Mouse (Mus musculus) layer of hippocampus, adult 11-12 months (tissue): Measurements from ENCODE around the gene Smarcd2.

ENCODE experiments used
- DNase-seq: peaks from one replicate; pipeline ENCODE4 v3.0.0; 2022; ENCODE audit warnings: low spot score

Smarcd2 gene

DNA sequence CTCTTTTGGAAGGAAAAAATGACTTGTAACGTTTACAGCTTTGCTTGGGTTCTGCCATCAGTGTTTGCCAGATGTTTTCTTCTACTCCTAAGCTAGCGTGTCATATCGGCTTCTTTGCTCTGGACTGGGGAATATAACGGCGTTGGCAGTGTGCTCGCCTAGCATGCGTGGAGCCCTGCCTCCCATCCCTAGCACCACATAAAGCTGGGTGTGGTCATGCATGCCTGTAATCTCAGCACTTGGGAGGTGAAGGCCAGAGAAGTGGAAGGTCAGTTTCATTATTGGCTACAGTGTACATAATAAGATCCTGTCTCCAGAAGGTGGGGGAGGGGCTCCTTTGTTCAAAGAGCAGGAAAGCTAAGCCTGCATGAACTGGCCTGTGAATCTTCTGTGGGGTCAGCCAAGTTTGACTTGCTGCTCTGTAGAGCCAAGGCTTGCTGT, 2.2 kb upstream of the Smarcd2 start:
- DNase-seq, result no peak

- DNase-seq, result no peak
Measured at GRCm38 (mm10) chr11:106274374-106274773, 1.6 kb upstream of the Smarcd2 start.

GRCm38 (mm10) chr11:106273811-106274210, 1.0 kb upstream of the Smarcd2 start:
- DNase-seq, result no peak

DNA sequence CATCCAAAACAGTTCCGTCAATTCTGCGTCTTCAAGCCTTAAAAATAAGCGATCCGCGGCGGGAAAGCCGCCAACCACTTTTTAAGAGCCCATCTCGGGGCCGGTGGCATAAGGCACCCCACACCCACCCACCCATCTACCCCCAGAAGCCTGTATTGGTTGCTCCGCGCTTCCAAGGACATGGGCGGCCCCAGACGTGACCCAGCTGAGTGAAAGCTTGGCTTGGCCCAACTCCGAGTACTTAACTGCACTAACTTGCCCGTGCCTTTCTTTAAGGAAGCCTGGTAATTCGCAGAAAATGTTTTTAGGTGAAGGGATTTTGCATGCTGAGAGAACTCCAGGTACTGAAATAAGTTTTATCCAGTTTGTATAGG, 526 bp upstream of the Smarcd2 start:
- no peak for DNase-seq

GRCm38 (mm10) chr11:106271794-106272643, 753 bp downstream of the Smarcd2 start:
- no peak for DNase-seq

GRCm38 (mm10) chr11:106271131-106271793, 1.5 kb downstream of the Smarcd2 start:
- no peak for DNase-seq

- no peak for DNase-seq
Measured at GRCm38 (mm10) chr11:106269060-106269431, 3.7 kb downstream of the Smarcd2 start.

DNA sequence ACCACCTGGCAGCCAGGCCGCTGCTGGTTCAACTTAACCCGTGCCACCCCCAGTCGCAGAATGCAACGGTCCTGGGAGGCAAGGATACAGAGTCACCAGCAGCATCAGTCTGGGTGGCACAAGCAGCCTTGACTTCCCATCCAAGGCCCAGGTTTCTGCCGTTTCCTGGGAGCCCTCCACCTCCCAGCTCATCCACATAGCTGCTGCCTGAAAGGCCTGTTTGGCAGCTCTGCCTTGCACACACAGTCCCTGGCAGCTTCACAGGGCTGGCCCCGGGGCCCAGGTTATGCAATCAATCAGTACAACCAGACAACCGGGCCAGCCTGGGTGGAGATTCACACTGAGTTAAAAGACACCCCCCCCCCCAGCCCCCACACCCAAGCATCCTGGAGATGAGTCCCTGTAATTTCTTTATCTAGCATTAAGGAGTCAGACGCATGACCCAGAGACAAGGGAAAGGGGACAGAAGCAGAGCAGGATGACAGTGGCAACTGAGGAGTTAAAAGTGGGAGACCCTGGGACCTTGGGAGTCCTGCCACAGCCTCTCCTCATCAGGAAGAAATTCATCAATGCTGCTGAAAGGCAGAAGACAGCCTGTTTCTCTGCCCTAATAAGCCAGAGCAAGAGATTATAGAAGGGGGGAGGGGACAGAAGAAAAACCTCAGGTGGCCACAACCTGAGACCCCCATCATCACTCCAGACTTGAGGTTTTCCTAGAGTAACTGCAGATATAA, 4.3 kb downstream of the Smarcd2 start:
- DNase-seq, result peak; percentile 77

DNA sequence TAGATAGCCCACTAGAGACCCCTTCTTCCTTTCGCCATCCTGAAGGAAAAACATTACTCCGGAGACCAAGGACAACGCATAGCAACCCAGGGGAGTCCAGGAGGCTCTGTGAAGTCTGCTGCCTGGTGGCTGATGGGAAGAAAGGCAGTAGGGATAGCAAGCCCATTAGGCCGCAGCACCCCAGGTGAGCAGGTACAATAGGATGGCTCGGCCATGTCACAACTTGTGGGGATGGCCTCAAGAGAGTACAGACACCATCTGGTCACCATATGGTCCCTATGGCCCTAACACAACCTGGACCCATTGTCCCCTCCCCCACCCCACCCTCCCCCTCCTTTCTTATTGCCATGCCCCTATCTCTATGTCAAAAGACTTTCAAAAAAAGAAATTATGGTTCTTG, 4.9 kb downstream of the Smarcd2 start:
- no peak for DNase-seq

DNA sequence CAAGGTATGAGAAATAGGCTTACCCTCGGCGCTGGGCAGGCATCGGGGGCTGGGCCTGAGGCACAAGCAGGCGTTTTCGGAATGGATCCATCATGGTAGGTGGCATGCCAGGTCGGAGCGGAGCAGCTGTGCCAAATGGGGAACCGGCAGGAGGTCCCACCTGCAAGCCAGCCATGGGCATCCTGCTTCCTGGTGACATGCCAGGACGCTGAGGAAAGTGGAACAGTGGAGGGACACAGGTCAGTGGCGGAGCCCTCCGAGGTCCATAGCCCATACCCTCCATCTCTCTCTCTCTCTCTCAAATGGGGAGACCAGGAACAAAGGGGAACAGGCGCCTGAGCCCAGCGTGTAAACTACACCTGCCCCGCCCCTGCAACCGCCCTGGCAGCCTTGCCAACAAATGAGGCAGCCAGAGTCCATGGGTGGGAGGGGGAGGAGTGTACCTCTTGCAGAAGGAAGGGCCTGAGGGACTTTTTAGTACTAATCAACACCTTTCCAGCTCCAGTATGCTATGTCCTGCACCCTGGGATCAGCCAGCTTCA, 5.4 kb downstream of the Smarcd2 start:
- no peak for DNase-seq

DNA sequence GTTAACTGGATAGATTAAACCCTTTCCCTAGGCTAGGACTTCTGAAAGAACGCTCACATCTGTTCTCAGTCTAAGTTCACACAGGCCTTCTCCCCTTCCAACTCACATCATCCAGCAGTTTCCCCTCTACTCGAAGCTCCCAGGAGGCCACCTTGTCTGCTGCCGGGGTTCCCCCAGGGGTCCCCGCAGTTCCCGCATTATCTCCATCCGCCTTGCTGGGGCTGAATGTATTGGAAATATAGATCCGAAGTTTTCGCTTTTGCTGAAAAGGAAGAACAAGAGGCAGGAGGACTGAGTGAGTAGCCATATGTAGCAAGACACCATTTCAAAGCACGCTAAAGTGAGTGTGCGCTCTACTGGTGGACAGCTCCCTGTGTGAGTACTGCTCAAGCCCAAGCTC, 6.3 kb downstream of the Smarcd2 start:
- DNase-seq, result no peak

DNA sequence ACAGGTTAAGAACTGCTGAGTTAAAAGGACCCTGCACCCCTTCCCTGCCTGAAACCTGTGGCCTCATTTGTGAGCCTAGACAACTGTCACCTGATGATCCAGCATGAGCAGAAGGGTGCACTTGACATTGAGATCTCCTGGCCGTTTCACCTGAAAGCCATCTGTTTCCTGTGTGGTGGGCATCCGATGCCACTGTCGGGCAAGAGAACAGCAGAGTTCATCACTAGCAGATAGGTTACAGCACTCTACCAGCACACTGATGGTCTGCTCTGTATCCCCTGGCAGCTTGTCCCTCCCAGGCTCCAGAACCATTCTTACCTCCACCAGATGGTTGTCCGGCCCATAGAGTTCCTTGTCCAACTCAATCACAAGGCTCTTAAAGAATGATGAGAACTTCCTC, 7.2 kb downstream of the Smarcd2 start:
- no peak for DNase-seq

- DNase-seq, result no peak
Measured at GRCm38 (mm10) chr11:106264988-106265387, 7.8 kb downstream of the Smarcd2 start.

GRCm38 (mm10) chr11:106263963-106264362, 8.8 kb downstream of the Smarcd2 start:
- no peak for DNase-seq

DNA sequence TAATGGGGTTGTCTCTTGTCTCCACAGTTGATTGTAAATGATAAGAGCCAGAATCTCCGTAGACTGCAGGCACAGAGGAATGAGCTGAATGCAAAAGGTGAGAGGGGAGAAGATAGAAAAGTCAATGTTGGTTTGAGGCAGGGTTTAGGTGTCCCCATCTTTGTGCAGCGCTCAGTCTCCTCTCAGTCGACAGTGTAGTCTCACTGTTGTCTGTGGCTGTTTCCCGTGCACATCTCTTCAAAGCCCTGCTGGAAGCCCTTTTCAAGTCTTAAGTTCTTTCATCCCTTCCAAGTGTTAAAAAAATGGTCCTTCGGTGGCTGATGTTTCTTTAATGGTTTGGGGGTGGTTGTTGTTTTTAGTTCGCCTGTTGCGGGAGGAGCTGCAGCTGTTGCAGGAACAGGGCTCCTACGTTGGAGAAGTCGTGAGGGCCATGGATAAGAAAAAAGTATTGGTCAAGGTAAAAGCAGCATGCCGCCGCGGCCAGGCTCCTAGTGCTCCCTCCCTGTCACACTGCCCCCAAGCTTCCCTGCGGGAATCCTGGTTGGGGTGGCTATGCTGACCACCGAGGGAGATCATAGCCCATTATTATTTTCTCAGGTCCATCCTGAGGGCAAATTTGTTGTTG, 11.8 kb downstream of the Smarcd2 start:
- no peak for DNase-seq

DNA sequence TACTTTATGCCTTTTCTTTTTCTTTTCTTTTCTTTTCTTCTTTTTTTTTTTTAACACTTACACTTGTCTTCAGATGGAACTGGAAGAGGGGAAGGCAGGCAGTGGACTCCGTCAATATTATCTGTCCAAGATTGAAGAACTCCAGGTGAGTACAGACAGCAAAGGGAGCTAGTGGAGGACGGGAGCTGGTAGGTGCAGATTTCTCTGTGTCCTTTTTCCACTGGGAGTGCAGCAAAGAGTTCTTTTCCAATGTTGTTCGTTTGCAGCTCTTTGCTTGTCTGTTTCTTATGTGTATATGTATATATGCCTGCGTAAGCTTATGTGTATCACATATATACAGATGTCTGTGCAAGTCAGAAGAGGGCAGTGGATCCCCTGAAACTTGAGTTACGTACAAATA, 16.0 kb downstream of the Smarcd2 start:
- peak; percentile 25 for DNase-seq

GRCm38 (mm10) chr11:106255685-106256451, 16.9 kb downstream of the Smarcd2 start, which contains the start of the genes Ftsj3 and Psmc5:
Gene Ftsj3, minus strand, starts transcription at chr11:106256079.
Gene Psmc5, plus strand, starts transcription at chr11:106256154.
- peak; percentile 98 for DNase-seq

DNA sequence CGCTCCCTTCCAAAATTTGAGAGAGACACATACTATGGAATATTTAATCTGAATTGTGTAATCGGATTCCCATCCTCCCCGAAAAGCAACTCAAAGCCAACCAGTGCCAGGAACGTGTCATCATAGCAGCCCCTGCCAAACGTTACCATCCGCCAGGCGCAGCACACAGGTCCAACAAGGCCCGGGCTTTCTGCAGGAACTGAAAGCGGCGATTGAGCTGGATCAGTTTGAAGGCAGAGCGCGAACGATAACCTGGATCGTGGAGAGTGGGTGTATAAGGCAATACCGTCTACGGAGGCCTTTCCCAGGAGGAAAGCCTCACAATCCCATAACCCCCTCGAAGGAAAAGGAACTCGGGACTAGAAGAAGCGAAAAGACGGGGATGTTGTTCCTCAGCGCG, 17.6 kb downstream of the Smarcd2 start:
- peak; percentile 10 for DNase-seq

- peak; percentile 5 for DNase-seq
Measured at GRCm38 (mm10) chr11:106254767-106255166, 18.0 kb downstream of the Smarcd2 start.

- peak; percentile 2 for DNase-seq
Measured at GRCm38 (mm10) chr11:106249326-106249725, 23.4 kb downstream of the Smarcd2 start.

DNA sequence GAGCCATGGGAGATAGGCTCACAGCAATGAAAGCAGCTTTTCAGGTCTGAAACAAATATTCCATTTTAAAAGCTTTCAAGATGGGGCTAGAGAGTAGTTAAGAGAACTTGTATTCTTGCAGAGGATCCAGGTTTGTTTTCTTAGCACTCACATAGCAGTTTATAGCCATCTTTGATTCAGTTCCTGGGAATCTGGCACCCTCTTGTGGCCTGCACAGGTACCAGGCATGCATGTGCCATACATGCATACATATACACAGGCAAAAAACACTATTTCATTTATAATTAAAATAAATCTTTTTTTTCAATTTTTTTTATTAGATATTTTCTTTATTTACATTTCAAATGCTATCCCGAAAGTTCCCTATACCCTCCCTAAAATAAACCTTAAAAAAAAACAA, 25.9 kb downstream of the Smarcd2 start:
- DNase-seq, result no peak
